Mouse (Mus musculus) WW6 (cell line): ENCODE data around the gene Eif2b2.

Experiments used
- DNase-seq: peaks from one replicate; pipeline ENCODE4 v3.0.0-alpha.2; 2013; ENCODE audit warnings: low read depth, low spot score

The Eif2b2 gene

GRCm38 (mm10) chr12:85193923-85194622, 25.2 kb upstream of the Eif2b2 start:
- no peak for DNase-seq

- no peak for DNase-seq
Observed at GRCm38 (mm10) chr12:85194623-85195018, 24.7 kb upstream of the Eif2b2 start.

GRCm38 (mm10) chr12:85195086-85195485, 24.2 kb upstream of the Eif2b2 start:
- DNase-seq = no peak

- DNase-seq = no peak
Observed at GRCm38 (mm10) chr12:85196191-85196590, 23.1 kb upstream of the Eif2b2 start.

GRCm38 (mm10) chr12:85197371-85197770, 21.9 kb upstream of the Eif2b2 start:
- no peak for DNase-seq

- DNase-seq = no peak
Observed at GRCm38 (mm10) chr12:85197936-85198335, 21.3 kb upstream of the Eif2b2 start.

GRCm38 (mm10) chr12:85199954-85200353, 19.3 kb upstream of the Eif2b2 start:
- no peak for DNase-seq

GRCm38 (mm10) chr12:85200929-85201829, 18.1 kb upstream of the Eif2b2 start:
- no peak for DNase-seq

- DNase-seq = no peak
Observed at GRCm38 (mm10) chr12:85201830-85202147, 17.5 kb upstream of the Eif2b2 start.

- DNase-seq = no peak
Observed at GRCm38 (mm10) chr12:85202191-85202590, 17.1 kb upstream of the Eif2b2 start.

- no peak for DNase-seq
Observed at GRCm38 (mm10) chr12:85203699-85204098, 15.6 kb upstream of the Eif2b2 start.

- no peak for DNase-seq
Observed at GRCm38 (mm10) chr12:85204105-85204504, 15.2 kb upstream of the Eif2b2 start.

- no peak for DNase-seq
Observed at GRCm38 (mm10) chr12:85205425-85205824, 13.9 kb upstream of the Eif2b2 start.

- no peak for DNase-seq
Observed at GRCm38 (mm10) chr12:85208687-85209199, 10.5 kb upstream of the Eif2b2 start.

GRCm38 (mm10) chr12:85215031-85215430, 4.2 kb upstream of the Eif2b2 start:
- no peak for DNase-seq

- no peak for DNase-seq
Observed at GRCm38 (mm10) chr12:85217733-85218310, 1.5 kb upstream of the Eif2b2 start.

- DNase-seq = no peak
Observed at GRCm38 (mm10) chr12:85219905-85220290, 617 bp downstream of the Eif2b2 start.

GRCm38 (mm10) chr12:85227227-85227626, 7.9 kb downstream of the Eif2b2 start:
- DNase-seq = no peak

GRCm38 (mm10) chr12:85227876-85228599, 8.8 kb downstream of the Eif2b2 start:
- DNase-seq = no peak

GRCm38 (mm10) chr12:85233376-85234358, 14.4 kb downstream of the Eif2b2 start:
- DNase-seq = no peak

GRCm38 (mm10) chr12:85237553-85237952, 18.3 kb downstream of the Eif2b2 start:
- DNase-seq = no peak
